Mouse (Mus musculus): ENCODE results near the gene Atp1a4. TPM values are rescaled to one million over a fixed set of nuclear protein-coding genes. Genes with fewer than 3 reads are reported as not detected.

Atp1a4 gene
- total and polyA plus RNA-seq, 2 experiments from 2014 or later, result not detected

DNA sequence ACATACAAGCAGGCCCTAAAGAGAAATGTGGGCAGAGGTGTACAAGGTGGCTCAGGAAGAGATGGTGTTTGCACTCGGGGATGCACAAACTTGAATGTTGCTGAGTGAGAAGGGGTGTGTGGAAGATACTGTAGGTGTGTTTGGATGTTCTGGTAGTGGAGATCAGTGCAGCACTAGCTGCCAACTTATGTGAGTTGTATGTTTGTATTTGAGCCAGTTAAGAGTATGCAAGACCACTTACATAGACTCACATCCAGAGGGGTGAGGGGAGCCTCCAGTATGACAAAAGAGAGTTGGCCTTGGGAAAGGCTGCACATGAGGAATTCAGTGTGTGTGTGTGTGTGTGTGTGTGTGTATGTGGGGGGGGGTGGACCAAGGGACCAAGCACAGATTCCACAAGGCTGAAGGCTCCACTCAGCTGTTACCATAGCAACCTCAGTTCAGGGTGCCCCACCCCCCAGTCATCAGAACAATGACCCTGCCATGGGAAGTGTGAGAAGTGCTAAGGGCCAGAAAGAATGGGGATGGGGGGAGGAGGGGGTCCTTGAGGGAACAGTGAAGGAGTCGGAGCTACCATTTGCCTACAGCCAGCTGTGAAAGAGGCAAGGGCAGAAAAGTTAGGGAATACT, 55.2 kb downstream of the Atp1a4 start:
- 9% methylated on average over 2 of the region's 2 CpGs for WGBS
- DNase-seq (peak; percentile 58), ATAC-seq (0 out of 2 replicates have a peak, but pooled peaks have one; percentile 1)
- peaks cover 22% of the 10 kb centered on the region for H3K36me3 ChIP-seq (ENCODE audit: insufficient read depth)
- peaks cover 56% of the 10 kb centered on the region for H3K4me1 ChIP-seq (ENCODE audit: insufficient read depth)
- peak overlapping the region; percentile 91 for H3K4me2 ChIP-seq (ENCODE audit: low read depth)
- no peaks in the 10 kb centered on the region for H3K27me3 ChIP-seq (ENCODE audit: insufficient read depth, low read length)
- H3K9me3 ChIP-seq (ENCODE audit: low read length), result no peaks in the 10 kb centered on the region
- 0 out of 2 replicates have a peak overlapping the region, but pooled peaks have one; percentile 99 for H3K9ac ChIP-seq
- H3K27ac ChIP-seq (ENCODE audit: low read depth, low read length), result peak overlapping the region; percentile 97
- 0 out of 2 replicates have a peak overlapping the region, but pooled peaks have one; percentile 5 for H3K4me3 ChIP-seq (ENCODE audit: low read depth, low read length)
- TF ChIP-seq CTCF (IDR thresholded peaks at IDR 0.05; ENCODE audit: low read depth), result no peak

DNA sequence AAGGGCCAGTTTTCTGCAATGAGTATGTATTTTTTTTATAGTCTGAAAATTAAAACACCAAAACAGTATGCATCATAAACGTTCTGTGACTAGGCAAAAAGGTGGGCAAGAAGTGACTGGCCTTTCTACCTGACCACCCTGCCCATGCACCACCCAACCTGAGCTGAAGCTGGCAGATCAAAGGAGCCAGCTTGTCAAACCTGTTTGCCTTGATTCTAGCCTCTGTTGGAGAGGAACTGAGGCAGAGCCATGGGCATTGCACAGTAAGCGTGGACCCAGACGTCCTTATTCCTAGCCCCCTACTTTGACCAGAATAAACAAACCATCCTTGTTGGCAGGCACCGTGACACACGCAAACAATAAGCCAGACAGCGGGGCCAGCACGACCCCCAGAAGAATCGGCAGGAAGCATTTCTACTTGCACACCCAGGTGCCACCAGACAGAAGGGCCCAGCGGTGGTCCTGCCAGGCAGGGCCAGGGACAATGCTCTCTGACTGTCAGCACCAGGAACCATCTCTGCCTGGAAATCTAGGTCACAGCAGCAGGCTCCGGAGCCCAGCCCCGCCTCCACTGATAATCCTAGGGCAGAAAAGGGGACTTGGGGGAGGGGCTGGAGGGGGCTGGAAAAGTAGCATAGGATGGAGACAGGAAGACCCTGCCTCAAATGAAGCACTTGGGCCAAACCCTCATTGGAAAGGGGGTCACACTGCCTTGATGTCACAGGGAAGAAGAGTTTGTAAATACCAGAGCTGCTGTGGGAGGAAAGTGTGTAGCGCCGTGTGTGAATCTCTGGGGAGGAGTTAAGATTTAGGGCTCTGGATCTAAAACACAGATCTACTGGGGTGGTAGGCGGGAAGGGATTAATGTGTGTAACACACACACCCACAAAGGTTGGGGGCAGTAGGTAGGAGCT, 56.0 kb downstream of the Atp1a4 start:
- Histone ChIP-seq H3K27ac (ENCODE audit: low read depth, low read length) (peak overlapping the region; percentile 97), H3K36me3 (ENCODE audit: insufficient read depth) (peaks cover 30% of the 10 kb centered on the region), H3K9ac (peak overlapping the region; percentile 48), H3K4me2 (ENCODE audit: low read depth) (peak overlapping the region; percentile 91), H3K9me3 (ENCODE audit: low read length) (no peaks in the 10 kb centered on the region), H3K4me1 (ENCODE audit: insufficient read depth) (peaks cover 53% of the 10 kb centered on the region), H3K27me3 (ENCODE audit: insufficient read depth, low read length) (no peaks in the 10 kb centered on the region), H3K4me3 (ENCODE audit: low read depth, low read length) (peak overlapping the region; percentile 5; the same call in 1 of the 2 replicates)
- ATAC-seq, result no peak
- 5% methylated on average over 14 of the region's 14 CpGs for WGBS
- no peak for TF ChIP-seq CTCF (IDR thresholded peaks at IDR 0.05; ENCODE audit: low read depth)
- peak; percentile 35 for DNase-seq

DNA sequence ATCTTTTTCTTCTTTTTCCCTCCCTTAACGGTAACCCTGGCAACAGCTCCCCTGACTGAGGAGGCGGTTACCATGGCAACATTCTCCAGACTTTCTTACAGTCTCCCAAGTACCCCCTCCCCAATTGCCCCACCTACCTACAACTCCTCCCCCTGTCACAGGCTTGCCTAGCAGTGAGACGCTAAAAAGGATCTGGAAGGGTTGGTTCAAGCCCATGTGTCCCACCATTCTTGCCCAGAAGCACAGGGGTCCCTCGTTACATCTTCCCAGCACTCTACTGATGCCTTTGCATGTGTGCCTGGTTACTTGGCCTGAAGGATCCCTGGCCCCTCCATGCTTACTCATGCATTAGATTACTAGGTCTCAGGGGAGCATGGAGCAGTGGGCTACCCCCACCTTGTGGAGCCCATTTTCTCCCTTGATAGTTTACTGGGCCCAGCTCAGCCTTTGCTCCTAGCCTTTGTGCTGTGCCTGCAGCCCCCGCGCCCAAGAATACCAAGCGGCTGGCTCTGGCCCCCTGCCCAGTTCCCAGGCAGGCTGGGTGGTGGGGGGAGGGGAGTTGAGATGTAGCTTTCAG, 57.3 kb downstream of the Atp1a4 start:
- Histone ChIP-seq H3K9ac (peak overlapping the region; percentile 54), H3K36me3 (ENCODE audit: insufficient read depth) (peaks cover 43% of the 10 kb centered on the region), H3K9me3 (ENCODE audit: low read length) (no peaks in the 10 kb centered on the region), H3K27me3 (ENCODE audit: insufficient read depth, low read length) (no peaks in the 10 kb centered on the region), H3K27ac (ENCODE audit: low read depth, low read length) (peak overlapping the region; percentile 97), H3K4me1 (ENCODE audit: insufficient read depth) (peaks cover 53% of the 10 kb centered on the region), H3K4me3 (ENCODE audit: low read depth, low read length) (peak overlapping the region; percentile 16; the same call in 1 of the 2 replicates), H3K4me2 (ENCODE audit: low read depth) (peak overlapping the region; percentile 47)
- DNase-seq, result peak; percentile 93
- 8% methylated on average over 7 of the region's 7 CpGs for WGBS
- peak; percentile 80 for ATAC-seq
- TF ChIP-seq CTCF (IDR thresholded peaks at IDR 0.05; ENCODE audit: low read depth), result no peak

DNA sequence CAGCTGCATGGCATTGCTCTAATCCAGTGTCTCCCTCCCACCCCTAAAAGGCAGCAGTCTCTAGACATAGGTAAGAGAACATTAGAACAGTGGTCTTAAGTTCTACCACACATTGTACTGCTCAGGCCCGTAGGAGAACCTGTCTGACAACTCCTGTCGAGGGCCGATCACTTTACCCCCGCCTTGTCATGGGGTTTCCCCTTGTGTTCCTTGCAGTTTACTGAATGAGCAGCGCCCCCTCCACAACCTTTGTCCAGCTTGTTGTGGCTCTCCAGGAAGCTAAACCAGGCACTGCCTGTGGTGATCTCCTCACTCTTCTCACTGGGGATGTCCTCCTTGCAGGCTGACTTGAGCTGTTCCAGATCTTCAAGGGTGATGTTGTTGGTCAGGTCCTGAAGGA, 58.1 kb downstream of the Atp1a4 start:
- Histone ChIP-seq H3K4me3 (ENCODE audit: low read depth, low read length) (no peak overlapping the region), H3K9me3 (ENCODE audit: low read length) (no peaks in the 10 kb centered on the region), H3K36me3 (ENCODE audit: insufficient read depth) (peaks cover 49% of the 10 kb centered on the region), H3K27me3 (ENCODE audit: insufficient read depth, low read length) (no peaks in the 10 kb centered on the region), H3K9ac (no peak overlapping the region), H3K4me1 (ENCODE audit: insufficient read depth) (peaks cover 47% of the 10 kb centered on the region), H3K4me2 (ENCODE audit: low read depth) (peak overlapping the region; percentile 47), H3K27ac (ENCODE audit: low read depth, low read length) (peak overlapping the region; percentile 97)
- DNase-seq, result no peak
- TF ChIP-seq CTCF (IDR thresholded peaks at IDR 0.05; ENCODE audit: low read depth), result no peak
- ATAC-seq, result no peak
- 64% methylated on average over 5 of the region's 5 CpGs for WGBS

DNA sequence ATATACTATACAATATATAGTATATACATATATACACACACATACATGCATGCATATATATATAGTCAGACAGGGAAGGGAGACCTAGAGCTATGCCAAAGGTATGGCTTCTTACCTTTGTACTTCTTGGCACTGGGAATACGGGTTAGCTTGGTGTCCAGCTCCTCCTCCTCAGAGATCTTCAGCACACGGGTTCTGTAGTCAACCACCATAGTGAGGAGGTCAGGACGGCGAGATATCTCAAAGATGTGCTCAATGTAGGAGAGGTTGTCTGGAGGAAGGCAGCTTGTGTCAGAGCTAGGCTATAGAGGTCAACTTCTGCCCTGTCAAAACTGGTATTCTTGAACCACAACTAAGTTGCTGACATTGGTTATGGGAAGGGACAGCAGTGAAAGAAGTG, 59.2 kb downstream of the Atp1a4 start:
- 87% methylated on average over 4 of the region's 4 CpGs for WGBS
- no peaks in the 10 kb centered on the region for H3K9me3 ChIP-seq (ENCODE audit: low read length)
- H3K36me3 ChIP-seq (ENCODE audit: insufficient read depth), result peaks cover 61% of the 10 kb centered on the region
- no peak overlapping the region for H3K9ac ChIP-seq
- H3K27me3 ChIP-seq (ENCODE audit: insufficient read depth, low read length), result no peaks in the 10 kb centered on the region
- DNase-seq (no peak), ATAC-seq (no peak)
- peaks cover 39% of the 10 kb centered on the region for H3K4me1 ChIP-seq (ENCODE audit: insufficient read depth)
- no peak for TF ChIP-seq CTCF (IDR thresholded peaks at IDR 0.05; ENCODE audit: low read depth)
- no peak overlapping the region for H3K4me2 ChIP-seq (ENCODE audit: low read depth)
- H3K4me3 ChIP-seq (ENCODE audit: low read depth, low read length), result no peak overlapping the region
- no peak overlapping the region for H3K27ac ChIP-seq (ENCODE audit: low read depth, low read length)

DNA sequence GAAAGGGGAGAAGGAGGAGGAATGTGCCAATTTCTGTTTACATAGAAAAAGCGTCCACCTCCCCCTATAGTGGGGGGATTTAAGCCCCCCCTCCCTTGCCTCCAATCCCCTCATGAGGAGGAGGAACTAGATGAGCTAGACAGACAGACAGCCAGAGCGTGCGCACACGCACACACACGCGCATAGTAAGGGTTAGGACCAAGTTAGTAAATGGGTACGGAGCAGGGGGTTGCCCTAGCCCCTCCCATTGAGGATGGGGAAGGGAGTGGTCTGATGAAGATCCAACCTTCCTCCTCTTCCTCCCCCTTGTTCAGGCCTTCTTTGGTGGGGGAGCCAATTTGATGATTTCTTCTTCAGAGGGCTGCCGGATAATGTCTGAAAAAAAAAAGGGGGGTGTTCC, 59.9 kb downstream of the Atp1a4 start:
- Histone ChIP-seq H3K9me3 (ENCODE audit: low read length) (no peaks in the 10 kb centered on the region), H3K4me1 (ENCODE audit: insufficient read depth) (peaks cover 33% of the 10 kb centered on the region), H3K4me2 (ENCODE audit: low read depth) (no peak overlapping the region), H3K27ac (ENCODE audit: low read depth, low read length) (no peak overlapping the region), H3K4me3 (ENCODE audit: low read depth, low read length) (no peak overlapping the region), H3K9ac (no peak overlapping the region), H3K36me3 (ENCODE audit: insufficient read depth) (peaks cover 67% of the 10 kb centered on the region), H3K27me3 (ENCODE audit: insufficient read depth, low read length) (no peaks in the 10 kb centered on the region)
- DNase-seq, result no peak
- WGBS, result 73% methylated on average over 8 of the region's 8 CpGs
- ATAC-seq, result no peak
- TF ChIP-seq CTCF (IDR thresholded peaks at IDR 0.05; ENCODE audit: low read depth), result no peak
